Mouse (Mus musculus) activated CD4-positive, CD25-positive, alpha-beta regulatory T cell (primary cell): Measurements from ENCODE around the gene Scube3. TPM values are rescaled to one million over a fixed set of nuclear protein-coding genes. Genes with fewer than 3 reads are reported as not detected.

Experiments used
- polyA plus RNA-seq, 2 experiments: library from polyadenylated mRNA; unstranded; fragments of 100-300 nt; shearing (Covaris generic); gene quantifications; one replicate each; pipeline ENCODE4 v1.2.1; 2017

Scube3 gene
- not detected for polyA plus RNA-seq

GRCm38 (mm10) chr17:28141771-28142699 lies at the start of gene Scube3:
Gene Scube3, plus strand, starts transcription at chr17:28142141.

GRCm38 (mm10) chr17:28176775-28177539 lies 35.0 kb downstream of the Scube3 start, which contains the start of gene Zfp523:
Gene Zfp523, plus strand, starts transcription at chr17:28177129.

GRCm38 (mm10) chr17:28207591-28208313 lies 65.8 kb downstream of the Scube3 start, which contains the start of gene Def6:
Gene Def6, plus strand, starts transcription at chr17:28207778.

Other genes starting within 250 kb of the Scube3 start
- gene Anks1, start 232.8 kb upstream of the Scube3 start, polyA plus RNA-seq = 10 to 100 TPM; 10.7 to 12.5 TPM
- gene Taf11, start 232.3 kb upstream of the Scube3 start, polyA plus RNA-seq = 10 to 100 TPM; 45.7 to 50.0 TPM
- gene Tcp11, start 61.5 kb upstream of the Scube3 start, polyA plus RNA-seq = under 1 TPM in 1 of 2 experiments, not detected in 1; 0.87 TPM
- 10 to 100 TPM in 1 of 2 experiments, 1 to 10 TPM in 1; 8.2 to 12.0 TPM for gene Zfp523, start 35.0 kb downstream of the Scube3 start, polyA plus RNA-seq
- 100 to 1,000 TPM; 164 to 221 TPM for gene Def6, start 65.6 kb downstream of the Scube3 start, polyA plus RNA-seq
- 1 to 10 TPM; 2.5 to 3.7 TPM for gene Ppard, start 90.6 kb downstream of the Scube3 start, polyA plus RNA-seq
- 10 to 100 TPM; 31.6 to 35.6 TPM for gene Fance, start 171.4 kb downstream of the Scube3 start, polyA plus RNA-seq
- 100 to 1,000 TPM; 290 to 502 TPM for gene Rpl10a, start 186.3 kb downstream of the Scube3 start, polyA plus RNA-seq
- under 1 TPM; 0.06 to 0.27 TPM for gene Tead3, start 208.7 kb downstream of the Scube3 start, polyA plus RNA-seq
- gene Tulp1, start 223.1 kb downstream of the Scube3 start, polyA plus RNA-seq = under 1 TPM in 1 of 2 experiments, not detected in 1; 0.39 TPM